Mouse (Mus musculus) myocyte (in vitro differentiated cells): ENCODE measurements around the gene Syk. TPM values are rescaled to one million over a fixed set of nuclear protein-coding genes. Genes with fewer than 3 reads are reported as not detected.
A peak's percentile ranks its signal among the peaks of the same experiment; 100 is the strongest.

Experiments used
- H3K27me3 ChIP-seq: one replicate; pipeline ENCODE4 v1.6.1; 2011; ENCODE audit not compliant: control insufficient read depth, insufficient read depth, insufficient read length
- H3K36me3 ChIP-seq: one replicate; pipeline ENCODE4 v1.6.1; 2011; ENCODE audit not compliant: control insufficient read depth, insufficient read depth
- H3K4me2 ChIP-seq: one replicate; pipeline ENCODE4 v1.6.1; 2011; ENCODE audit warnings: low read depth, control low read depth
- H3K4me3 ChIP-seq: one replicate; pipeline ENCODE4 v1.5.1; 2011; ENCODE audit warnings: mild to moderate bottlenecking, control low read depth, moderate library complexity
- H3K79me2 ChIP-seq: one replicate; pipeline ENCODE4 v1.6.1; 2011; ENCODE audit not compliant: control insufficient read depth, insufficient read depth
- H3ac ChIP-seq: one replicate; pipeline ENCODE4 v1.6.1; 2011; ENCODE audit not compliant: control insufficient read depth, insufficient read length
- CEBPB ChIP-seq: IDR thresholded peaks from 2 replicates; pipeline ENCODE4 v1.6.1; 2011; ENCODE audit warnings: mild to moderate bottlenecking, moderate library complexity; ENCODE audit not compliant: poor library complexity, insufficient read depth, severe bottlenecking
- E2F4 ChIP-seq: IDR thresholded peaks from one replicate; pipeline ENCODE4 v1.6.1; 2011; ENCODE audit warnings: mild to moderate bottlenecking, control low read depth, moderate library complexity; ENCODE audit not compliant: insufficient read depth
- MAX ChIP-seq: IDR thresholded peaks from one replicate; pipeline ENCODE4 v1.6.1; 2011; ENCODE audit warnings: low read depth, mild to moderate bottlenecking, control low read depth
- MYOD1 ChIP-seq, 3 experiments: IDR thresholded peaks; one replicate each; pipeline ENCODE4 v1.6.1; 2011; ENCODE audit warnings: control low read depth in 2 of 3, low read depth in 2 of 3, mild to moderate bottlenecking in 2 of 3, moderate library complexity in 1 of 3; ENCODE audit not compliant: insufficient read length in 2 of 3, control insufficient read depth in 1 of 3
- MYOG ChIP-seq, 3 experiments: IDR thresholded peaks; one replicate each; pipeline ENCODE4 v1.6.1; 2011; ENCODE audit warnings: control low read depth in 2 of 3, low read depth in 2 of 3, mild to moderate bottlenecking in 2 of 3; ENCODE audit not compliant: insufficient read length in 2 of 3, control insufficient read depth in 1 of 3, insufficient read depth in 1 of 3
- POLR2A ChIP-seq: IDR thresholded peaks from one replicate; pipeline ENCODE4 v1.6.1; 2011; ENCODE audit warnings: low read depth, mild to moderate bottlenecking, control low read depth, moderate library complexity; ENCODE audit not compliant: insufficient read length
- POLR2AphosphoS2 ChIP-seq: IDR thresholded peaks from one replicate; pipeline ENCODE4 v1.6.1; 2011; ENCODE audit warnings: low read depth, control low read depth; ENCODE audit not compliant: insufficient read length
- REST ChIP-seq: IDR thresholded peaks from one replicate; pipeline ENCODE4 v1.6.1; 2011; ENCODE audit warnings: mild to moderate bottlenecking, control low read depth, moderate library complexity; ENCODE audit not compliant: insufficient read depth, insufficient read length
- SRF ChIP-seq: IDR thresholded peaks from one replicate; pipeline ENCODE4 v1.6.1; 2011; ENCODE audit warnings: low read depth; ENCODE audit not compliant: control insufficient read depth, insufficient read length
- TCF12 ChIP-seq: IDR thresholded peaks from one replicate; pipeline ENCODE4 v1.6.1; 2011; ENCODE audit warnings: mild to moderate bottlenecking, control low read depth; ENCODE audit not compliant: poor library complexity, insufficient read depth, severe bottlenecking
- TCF3 ChIP-seq: IDR thresholded peaks from one replicate; pipeline ENCODE4 v1.6.1; 2011; ENCODE audit warnings: low read depth, control low read depth; ENCODE audit not compliant: insufficient read length
- USF1 ChIP-seq: IDR thresholded peaks from one replicate; pipeline ENCODE4 v1.6.1; 2011; ENCODE audit warnings: low read depth, mild to moderate bottlenecking, control low read depth, moderate library complexity
- polyA plus RNA-seq: library from polyadenylated mRNA; unstranded; fragments of >200 nt; fragmentation: generic; extraction: Trizol; gene quantifications from one replicate; pipeline ENCODE4 v1.2.1, GENCODE M21; 2012; ENCODE audit warnings: missing spikeins

The Syk gene
- polyA plus RNA-seq, 1 experiment = 0.42 TPM

- TF ChIP-seq MYOG (IDR thresholded peaks at IDR 0.05; ENCODE audit: control insufficient read depth in 1 of 3, insufficient read depth in 1 of 3, insufficient read length in 2 of 3, low read depth in 2 of 3) (no peak), TCF3 (no peak), USF1 (no peak), POLR2AphosphoS2 (no peak), E2F4 (no peak), MAX (no peak), REST (no peak), SRF (no peak), POLR2A (no peak), MYOD1 (IDR thresholded peaks at IDR 0.05; ENCODE audit: control insufficient read depth in 1 of 3, insufficient read length in 2 of 3, low read depth in 2 of 3) (no peak), TCF12 (no peak), CEBPB (no peak)
- Histone ChIP-seq H3K27me3 (no peaks in the 10 kb centered on the region), H3ac (no peak overlapping the region), H3K4me2 (no peak overlapping the region), H3K79me2 (no peaks in the 10 kb centered on the region), H3K4me3 (no peak overlapping the region), H3K36me3 (no peaks in the 10 kb centered on the region)
Measured at GRCm38 (mm10) chr13:52615085-52615484, 32.1 kb downstream of the Syk start.

GRCm38 (mm10) chr13:52617096-52617714, 34.2 kb downstream of the Syk start:
- TF ChIP-seq MYOG (IDR thresholded peaks at IDR 0.05; ENCODE audit: control insufficient read depth in 1 of 3, insufficient read depth in 1 of 3, insufficient read length in 2 of 3, low read depth in 2 of 3) = peak in 1 of 3 experiments; percentile 15
- no peak for TF ChIP-seq CEBPB
- TF ChIP-seq MAX = no peak
- no peak for TF ChIP-seq E2F4
- TF ChIP-seq TCF3 = no peak
- no peak for TF ChIP-seq MYOD1 (IDR thresholded peaks at IDR 0.05; ENCODE audit: control insufficient read depth in 1 of 3, insufficient read length in 2 of 3, low read depth in 2 of 3)
- TF ChIP-seq REST = peak; percentile 43
- no peak overlapping the region for H3ac ChIP-seq
- no peaks in the 10 kb centered on the region for H3K27me3 ChIP-seq
- no peaks in the 10 kb centered on the region for H3K79me2 ChIP-seq
- H3K4me2 ChIP-seq = no peak overlapping the region
- no peaks in the 10 kb centered on the region for H3K36me3 ChIP-seq
- no peak overlapping the region for H3K4me3 ChIP-seq

DNA sequence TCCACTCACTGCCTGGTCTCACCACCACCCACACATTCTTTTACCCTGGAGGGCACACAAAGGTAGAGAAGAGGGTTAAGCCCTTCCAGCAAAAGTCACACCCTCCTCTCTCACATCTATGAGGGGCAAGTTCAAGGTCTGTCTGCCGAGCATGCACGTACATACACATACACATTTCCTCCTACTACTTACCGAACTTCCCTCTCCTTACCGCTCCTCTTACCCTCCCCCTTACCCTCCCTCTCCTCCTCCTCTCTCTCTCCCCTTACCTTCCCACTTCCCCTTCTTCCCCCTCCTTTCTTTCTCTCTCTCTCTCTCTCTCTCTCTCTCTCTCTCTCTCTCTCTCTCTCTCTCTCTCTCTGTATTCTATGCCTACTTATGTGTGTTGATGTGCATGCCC, 35.6 kb downstream of the Syk start:
- Histone ChIP-seq H3K27me3 (no peaks in the 10 kb centered on the region), H3K4me2 (no peak overlapping the region), H3K36me3 (no peaks in the 10 kb centered on the region), H3ac (no peak overlapping the region), H3K4me3 (no peak overlapping the region), H3K79me2 (no peaks in the 10 kb centered on the region)
- no peak for TF ChIP-seq TCF12
- TF ChIP-seq REST = no peak
- no peak for TF ChIP-seq E2F4
- no peak for TF ChIP-seq MAX
- TF ChIP-seq CEBPB = no peak
- no peak for TF ChIP-seq USF1
- no peak for TF ChIP-seq MYOG (IDR thresholded peaks at IDR 0.05; ENCODE audit: control insufficient read depth in 1 of 3, insufficient read depth in 1 of 3, insufficient read length in 2 of 3, low read depth in 2 of 3)
- no peak for TF ChIP-seq TCF3
- no peak for TF ChIP-seq SRF
- TF ChIP-seq POLR2A = no peak
- no peak for TF ChIP-seq MYOD1 (IDR thresholded peaks at IDR 0.05; ENCODE audit: control insufficient read depth in 1 of 3, insufficient read length in 2 of 3, low read depth in 2 of 3)
- no peak for TF ChIP-seq POLR2AphosphoS2

- no peak for TF ChIP-seq CEBPB
- TF ChIP-seq E2F4 = no peak
- no peak for TF ChIP-seq MYOD1 (IDR thresholded peaks at IDR 0.05; ENCODE audit: control insufficient read depth in 1 of 3, insufficient read length in 2 of 3, low read depth in 2 of 3)
- TF ChIP-seq USF1 = no peak
- TF ChIP-seq POLR2A = no peak
- TF ChIP-seq TCF12 = no peak
- TF ChIP-seq POLR2AphosphoS2 = no peak
- no peak for TF ChIP-seq REST
- no peak for TF ChIP-seq MYOG (IDR thresholded peaks at IDR 0.05; ENCODE audit: control insufficient read depth in 1 of 3, insufficient read depth in 1 of 3, insufficient read length in 2 of 3, low read depth in 2 of 3)
- TF ChIP-seq TCF3 = no peak
- no peak for TF ChIP-seq MAX
- no peak for TF ChIP-seq SRF
Measured at GRCm38 (mm10) chr13:52619482-52619881, 36.5 kb downstream of the Syk start.

More at GRCm38 (mm10) chr13:52619482-52619881, 36.5 kb downstream of the Syk start:
- no peak overlapping the region for H3ac ChIP-seq
- no peaks in the 10 kb centered on the region for H3K36me3 ChIP-seq
- H3K4me2 ChIP-seq = no peak overlapping the region
- no peaks in the 10 kb centered on the region for H3K27me3 ChIP-seq
- no peak overlapping the region for H3K4me3 ChIP-seq
- no peaks in the 10 kb centered on the region for H3K79me2 ChIP-seq
